Comparison of ENCODE assay signal across 18 mouse cellular contexts in genomic region chr11:102193657-102194440, GRCm38 (mm10). TPM values are rescaled to one million over a fixed set of nuclear protein-coding genes. Genes with fewer than 3 reads are reported as not detected.
"Had no signal": no experiment of that assay in that cellular context is flagged by ENCODE, and none has a peak within 500 bp of the region (broad histone marks: within the 10 kb centered on the region; RNA-seq: fewer than 3 reads in every experiment).

No protein-coding gene starts in this region.

- DNase-seq: kidney, adult 9 months; kidney, postnatal 4 days; lung, adult 18-20 months; lung, postnatal 36 days; spleen, adult 18-20 months; thymus, adult 2 months; thymus, postnatal 25 days had no signal

- ATAC-seq: intestine, postnatal 0 days; midbrain, embryonic 13.5 days had no signal

- H3K4me3 ChIP-seq: layer of hippocampus, adult 2 months; limb, embryonic 13.5 days; midbrain, embryonic 13.5 days; myocyte; neural tube, embryonic 15.5 days had no signal

- H3K9me3 ChIP-seq: limb, embryonic 13.5 days; midbrain, embryonic 13.5 days; neural tube, embryonic 15.5 days had no signal

- H3K27ac ChIP-seq: kidney, postnatal 0 days; limb, embryonic 13.5 days; liver, embryonic 14.5 days; midbrain, embryonic 13.5 days; neural tube, embryonic 15.5 days had no signal

- H3K4me2 ChIP-seq: limb, embryonic 13.5 days; midbrain, embryonic 13.5 days; neural tube, embryonic 15.5 days had no signal

- H3K27me3 ChIP-seq: limb, embryonic 13.5 days; midbrain, embryonic 13.5 days; neural tube, embryonic 15.5 days had no signal

- H3K9ac ChIP-seq: limb, embryonic 13.5 days; liver, embryonic 14.5 days; midbrain, embryonic 13.5 days; neural tube, embryonic 15.5 days had no signal

RNA-seq across cellular contexts. Expression of gene Nags, which starts 48.5 kb away (rescaled TPM):
- total RNA-seq: layer of hippocampus, adult 2 months; layer of hippocampus, postnatal 10 days; left cerebral cortex, postnatal 36 days had no signal
- polyA plus RNA-seq: kidney, postnatal 0 days; limb, embryonic 13.5 days; myocyte; neural tube, embryonic 11.5 days; neural tube, embryonic 15.5 days had no signal
